Mouse (Mus musculus) kidney, embryonic 14.5 days (tissue): ENCODE measurements at regions not wholly inside any gene's neighbourhood (a gene's known extent, or its start where the extent isn't known, plus 50 kb on each side); places are given as distances from the start of the nearest gene placed in this dataset.

Experiments
- ATAC-seq: fragments of 200-750 bp; cut with Nextera tagmentation; 2 replicates; pipeline ENCODE4 v1.8.0; 2017; ENCODE audit warnings: moderate number of reproducible peaks, mild to moderate bottlenecking, moderate TSS enrichment, moderate library complexity; ENCODE audit not compliant: low FRiP score, low TSS enrichment
- H3K27ac ChIP-seq: fragments of 300-500 bp; sonication (generic); 2 replicates; pipeline ENCODE4 v1.5.1; 2014; ENCODE audit warnings: low read depth, mild to moderate bottlenecking, low read length, moderate library complexity, mixed read lengths
- H3K27me3 ChIP-seq: fragments of 300-500 bp; sonication (generic); 2 replicates; pipeline ENCODE4 v1.6.1; 2014; ENCODE audit warnings: mild to moderate bottlenecking, low read length; ENCODE audit not compliant: control insufficient read depth, insufficient read depth
- H3K36me3 ChIP-seq: fragments of 300-500 bp; sonication (generic); 2 replicates; pipeline ENCODE4 v1.6.1; 2014; ENCODE audit warnings: low read length, mixed read lengths; ENCODE audit not compliant: control insufficient read depth, insufficient read depth
- H3K4me1 ChIP-seq: fragments of 300-500 bp; sonication (generic); 2 replicates; pipeline ENCODE4 v1.6.1; 2014; ENCODE audit warnings: low read length, mixed read lengths; ENCODE audit not compliant: control insufficient read depth, insufficient read depth
- H3K4me2 ChIP-seq: fragments of 300-500 bp; sonication (generic); replicated peaks from 2 replicates; pipeline ENCODE4 v1.6.1; 2014; ENCODE audit warnings: low read depth, mild to moderate bottlenecking, low read length
- H3K4me3 ChIP-seq: fragments of 300-500 bp; sonication (generic); 2 replicates; pipeline ENCODE4 v1.5.1; 2014; ENCODE audit warnings: mild to moderate bottlenecking, low read length
- H3K9ac ChIP-seq: fragments of 300-500 bp; sonication (generic); 2 replicates; pipeline ENCODE4 v1.6.1; 2014; ENCODE audit warnings: low read depth, mild to moderate bottlenecking, low read length, moderate library complexity
- H3K9me3 ChIP-seq: fragments of 300-500 bp; sonication (generic); 2 replicates; pipeline ENCODE4 v1.6.1; 2016; ENCODE audit warnings: low read length; ENCODE audit not compliant: control insufficient read depth
- WGBS: fragments of 180-500 bp; shearing (Covaris S2); extraction: QIAGEN DNeasy Blood & Tissue Kit; methylation state at CpG from one replicate; pipeline ENCODE4 v1.1.7; 2014; 5-methylcytosine and 5-hydroxymethylcytosine counted together

DNA sequence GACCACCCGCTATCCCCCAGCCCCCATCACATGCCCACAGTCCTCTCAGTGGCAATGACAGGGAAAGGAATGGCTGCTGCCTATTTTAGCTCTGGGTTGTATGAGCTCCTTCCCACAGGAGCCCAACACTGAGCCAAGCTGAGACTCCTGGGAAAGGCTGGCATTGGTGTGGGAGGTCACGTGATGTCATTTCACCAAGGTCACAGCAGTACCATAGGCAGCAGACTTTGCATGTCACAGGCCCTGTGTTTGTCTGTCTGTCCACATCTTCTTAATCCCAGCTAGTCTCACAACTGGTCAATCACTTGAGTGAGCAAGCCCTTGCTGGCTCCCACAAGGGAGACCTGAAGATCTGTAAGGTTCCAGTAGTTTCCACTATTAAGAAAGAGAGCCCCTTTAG, 58.7 kb upstream of the Insig1 start:
- H3K4me2 ChIP-seq: no peak overlapping the region
- no peak overlapping the region for H3K9ac ChIP-seq
- H3K9me3 ChIP-seq: no peaks in the 10 kb centered on the region
- ATAC-seq: no peak
- H3K36me3 ChIP-seq: no peaks in the 10 kb centered on the region
- H3K4me3 ChIP-seq: no peak overlapping the region
- H3K27ac ChIP-seq: no peak overlapping the region
- no peaks in the 10 kb centered on the region for H3K27me3 ChIP-seq
- WGBS: 87% methylated on average over 2 of the region's 2 CpGs
- no peaks in the 10 kb centered on the region for H3K4me1 ChIP-seq

DNA sequence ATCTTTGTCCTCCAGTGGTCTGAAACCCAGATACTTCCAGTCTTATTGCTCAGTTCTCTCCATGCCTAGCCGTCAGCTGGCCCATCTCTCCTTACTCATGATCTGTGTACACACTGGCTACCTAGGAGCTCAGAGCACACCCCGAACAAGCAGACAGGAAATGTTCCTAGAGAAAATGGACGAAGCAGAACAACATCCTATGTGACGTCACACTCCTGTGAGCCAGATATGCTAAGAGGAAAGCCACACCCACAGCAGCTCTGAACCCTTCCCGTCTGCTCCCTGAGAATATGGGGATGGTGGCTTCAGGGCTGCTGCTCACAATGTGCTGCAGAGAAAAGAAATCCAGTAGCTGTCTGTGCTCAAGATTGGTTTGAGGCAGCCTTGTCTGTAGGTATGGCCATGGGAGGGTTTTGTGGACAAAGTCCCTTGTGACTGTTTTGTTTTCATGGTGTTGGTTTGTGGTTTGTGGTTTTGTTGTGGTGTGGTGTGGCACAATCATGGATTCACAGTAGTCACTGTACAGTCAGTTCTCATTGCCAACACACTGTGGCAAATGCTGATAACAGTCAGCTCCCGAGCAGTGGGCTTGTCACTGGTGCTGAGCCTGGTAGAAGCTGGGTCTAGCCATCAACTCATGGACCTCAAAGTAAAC, 57.4 kb upstream of the Insig1 start:
- H3K4me1 ChIP-seq: no peaks in the 10 kb centered on the region
- 57% methylated on average over 6 of the region's 6 CpGs for WGBS
- H3K4me3 ChIP-seq: no peak overlapping the region
- no peak overlapping the region for H3K27ac ChIP-seq
- ATAC-seq: no peak
- H3K9ac ChIP-seq: no peak overlapping the region
- H3K36me3 ChIP-seq: no peaks in the 10 kb centered on the region
- no peaks in the 10 kb centered on the region for H3K9me3 ChIP-seq
- no peak overlapping the region for H3K4me2 ChIP-seq
- H3K27me3 ChIP-seq: no peaks in the 10 kb centered on the region

DNA sequence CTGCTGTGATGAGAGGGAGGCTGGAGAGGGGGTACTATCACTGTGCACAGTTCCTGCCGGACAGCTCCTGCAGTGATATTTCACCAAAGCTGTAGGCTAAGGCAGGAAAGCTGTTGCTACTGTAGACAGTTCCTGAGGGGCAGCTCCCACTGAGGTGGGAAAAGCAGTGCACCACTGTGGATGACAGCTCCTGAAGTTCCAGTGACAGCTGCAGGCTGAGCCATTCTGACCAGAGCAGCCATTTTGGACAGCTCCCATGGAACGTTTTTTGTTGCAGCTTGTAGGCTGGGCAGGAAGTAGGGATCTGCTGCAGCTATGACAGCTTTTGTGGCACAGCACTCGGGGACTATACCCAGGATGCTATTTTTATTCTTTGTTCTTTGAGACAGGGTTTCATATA, 51.3 kb upstream of the Insig1 start:
- Histone ChIP-seq H3K9ac (no peak overlapping the region), H3K27ac (no peak overlapping the region), H3K4me1 (no peaks in the 10 kb centered on the region), H3K36me3 (no peaks in the 10 kb centered on the region), H3K4me2 (no peak overlapping the region), H3K9me3 (no peaks in the 10 kb centered on the region), H3K4me3 (no peak overlapping the region), H3K27me3 (no peaks in the 10 kb centered on the region)
- no peak for ATAC-seq
- WGBS: 48% methylated on average over 3 of the region's 3 CpGs
